Mouse (Mus musculus): Measurements from ENCODE around the gene Pip4k2c. TPM values are rescaled to one million over a fixed set of nuclear protein-coding genes. Genes with fewer than 3 reads are reported as not detected.

Gene Pip4k2c
- polyA plus RNA-seq, 1 experiment = 18.5 TPM

- no peak overlapping the region for H3K27ac ChIP-seq (replicated peaks; ENCODE audit: low read depth, low read length)
- peak overlapping the region; percentile 74 for H3K4me3 ChIP-seq (ENCODE audit: insufficient read depth, low read depth, low read length)
- no peaks in the 10 kb centered on the region; the same call in 1 of the 2 replicates for H3K4me1 ChIP-seq (ENCODE audit: control insufficient read depth, insufficient read depth, insufficient read length, low read length)
These were observed 23.3 kb downstream of the Pip4k2c start for GRCm38 (mm10) chr10:127188079-127188453.

- peak overlapping the region; percentile 30; the same call in 1 of the 2 replicates for H3K4me3 ChIP-seq (ENCODE audit: insufficient read depth, low read depth, low read length)
- no peaks in the 10 kb centered on the region; the same call in 1 of the 2 replicates for H3K4me1 ChIP-seq (ENCODE audit: control insufficient read depth, insufficient read depth, insufficient read length, low read length)
- no peak overlapping the region for H3K27ac ChIP-seq (replicated peaks; ENCODE audit: low read depth, low read length)
These were observed 23.9 kb downstream of the Pip4k2c start for GRCm38 (mm10) chr10:127187371-127188078.

- H3K4me1 ChIP-seq (ENCODE audit: control insufficient read depth, insufficient read depth, insufficient read length, low read length) = no peaks in the 10 kb centered on the region; the same call in 1 of the 2 replicates
- no peak overlapping the region for H3K4me3 ChIP-seq (ENCODE audit: insufficient read depth, low read depth, low read length)
- no peak overlapping the region for H3K27ac ChIP-seq (replicated peaks; ENCODE audit: low read depth, low read length)
These were observed 24.9 kb downstream of the Pip4k2c start for GRCm38 (mm10) chr10:127186451-127186850.

GRCm38 (mm10) chr10:127185506-127185905 is 25.9 kb downstream of the Pip4k2c start:
- H3K27ac ChIP-seq (replicated peaks; ENCODE audit: low read depth, low read length) = no peak overlapping the region
- no peaks in the 10 kb centered on the region; the same call in 1 of the 2 replicates for H3K4me1 ChIP-seq (ENCODE audit: control insufficient read depth, insufficient read depth, insufficient read length, low read length)
- H3K4me3 ChIP-seq (ENCODE audit: insufficient read depth, low read depth, low read length) = no peak overlapping the region

GRCm38 (mm10) chr10:127185101-127185500 is 26.3 kb downstream of the Pip4k2c start:
- Histone ChIP-seq H3K27ac (replicated peaks; ENCODE audit: low read depth, low read length) (no peak overlapping the region), H3K4me1 (ENCODE audit: control insufficient read depth, insufficient read depth, insufficient read length, low read length) (no peaks in the 10 kb centered on the region; the same call in 1 of the 2 replicates), H3K4me3 (ENCODE audit: insufficient read depth, low read depth, low read length) (no peak overlapping the region)

- peak overlapping the region; percentile 66 for H3K4me3 ChIP-seq (ENCODE audit: insufficient read depth, low read depth, low read length)
- H3K27ac ChIP-seq (replicated peaks; ENCODE audit: low read depth, low read length) = peak overlapping the region; percentile 93; the same call in 1 of the 2 replicates
- H3K4me1 ChIP-seq (ENCODE audit: control insufficient read depth, insufficient read depth, insufficient read length, low read length) = peaks cover 3% of the 10 kb centered on the region; the same call in 1 of the 2 replicates
These were observed 27.6 kb downstream of the Pip4k2c start for GRCm38 (mm10) chr10:127183759-127184158.

GRCm38 (mm10) chr10:127182624-127183023 is 28.8 kb downstream of the Pip4k2c start:
- Histone ChIP-seq H3K4me3 (ENCODE audit: insufficient read depth, low read depth, low read length) (peak overlapping the region; percentile 66), H3K4me1 (ENCODE audit: control insufficient read depth, insufficient read depth, insufficient read length, low read length) (peaks cover 5% of the 10 kb centered on the region; the same call in 1 of the 2 replicates), H3K27ac (replicated peaks; ENCODE audit: low read depth, low read length) (peak overlapping the region; percentile 93)

- Histone ChIP-seq H3K27ac (replicated peaks; ENCODE audit: low read depth, low read length) (peak overlapping the region; percentile 93), H3K4me3 (ENCODE audit: insufficient read depth, low read depth, low read length) (peak overlapping the region; percentile 66), H3K4me1 (ENCODE audit: control insufficient read depth, insufficient read depth, insufficient read length, low read length) (peaks cover 5% of the 10 kb centered on the region; the same call in 1 of the 2 replicates)
These were observed 29.8 kb downstream of the Pip4k2c start for GRCm38 (mm10) chr10:127181566-127181965.

GRCm38 (mm10) chr10:127180695-127181047 is 30.7 kb downstream of the Pip4k2c start:
- Histone ChIP-seq H3K4me1 (ENCODE audit: control insufficient read depth, insufficient read depth, insufficient read length, low read length) (peaks cover 5% of the 10 kb centered on the region; the same call in 1 of the 2 replicates), H3K27ac (replicated peaks; ENCODE audit: low read depth, low read length) (peak overlapping the region; percentile 93), H3K4me3 (ENCODE audit: insufficient read depth, low read depth, low read length) (peak overlapping the region; percentile 58)

GRCm38 (mm10) chr10:127179871-127180694 is 31.3 kb downstream of the Pip4k2c start, which contains the start of gene Slc26a10:
Slc26a10 (minus strand) TSS chr10:127180645.
- Histone ChIP-seq H3K27ac (replicated peaks; ENCODE audit: low read depth, low read length) (peak within 1 kb of the TSS; percentile 93), H3K4me3 (ENCODE audit: insufficient read depth, low read depth, low read length) (peak within 1 kb of the TSS; percentile 58), H3K4me1 (ENCODE audit: control insufficient read depth, insufficient read depth, insufficient read length, low read length) (peaks cover 5% of the 10 kb centered on the region; the same call in 1 of the 2 replicates)

- Histone ChIP-seq H3K4me1 (ENCODE audit: control insufficient read depth, insufficient read depth, insufficient read length, low read length) (peaks cover 5% of the 10 kb centered on the region; the same call in 1 of the 2 replicates), H3K27ac (replicated peaks; ENCODE audit: low read depth, low read length) (no peak overlapping the region), H3K4me3 (ENCODE audit: insufficient read depth, low read depth, low read length) (peak overlapping the region; percentile 47)
These were observed 32.9 kb downstream of the Pip4k2c start for GRCm38 (mm10) chr10:127178286-127179027.

- no peak overlapping the region for H3K27ac ChIP-seq (replicated peaks; ENCODE audit: low read depth, low read length)
- peak overlapping the region; percentile 47 for H3K4me3 ChIP-seq (ENCODE audit: insufficient read depth, low read depth, low read length)
- H3K4me1 ChIP-seq (ENCODE audit: control insufficient read depth, insufficient read depth, insufficient read length, low read length) = peaks cover 5% of the 10 kb centered on the region; the same call in 1 of the 2 replicates
These were observed 33.7 kb downstream of the Pip4k2c start for GRCm38 (mm10) chr10:127177719-127178118.

- Histone ChIP-seq H3K4me1 (ENCODE audit: control insufficient read depth, insufficient read depth, insufficient read length, low read length) (peaks cover 5% of the 10 kb centered on the region; the same call in 1 of the 2 replicates), H3K4me3 (ENCODE audit: insufficient read depth, low read depth, low read length) (no peak overlapping the region), H3K27ac (replicated peaks; ENCODE audit: low read depth, low read length) (no peak overlapping the region)
These were observed 34.1 kb downstream of the Pip4k2c start for GRCm38 (mm10) chr10:127177235-127177634.

- Histone ChIP-seq H3K4me1 (ENCODE audit: control insufficient read depth, insufficient read depth, insufficient read length, low read length) (peaks cover 5% of the 10 kb centered on the region; the same call in 1 of the 2 replicates), H3K27ac (replicated peaks; ENCODE audit: low read depth, low read length) (no peak overlapping the region), H3K4me3 (ENCODE audit: insufficient read depth, low read depth, low read length) (no peak overlapping the region)
These were observed 34.6 kb downstream of the Pip4k2c start for GRCm38 (mm10) chr10:127176756-127177155.

All from brown adipose tissue, adult 24 weeks (tissue).